Mouse (Mus musculus): ENCODE results near the gene 4932438H23Rik.
"Not testable (repeated sequence)": the region's sequence is repeated elsewhere in the genome, so short reads cannot be mapped to it uniquely, and the experiment has no call there.

4932438H23Rik gene

DNA sequence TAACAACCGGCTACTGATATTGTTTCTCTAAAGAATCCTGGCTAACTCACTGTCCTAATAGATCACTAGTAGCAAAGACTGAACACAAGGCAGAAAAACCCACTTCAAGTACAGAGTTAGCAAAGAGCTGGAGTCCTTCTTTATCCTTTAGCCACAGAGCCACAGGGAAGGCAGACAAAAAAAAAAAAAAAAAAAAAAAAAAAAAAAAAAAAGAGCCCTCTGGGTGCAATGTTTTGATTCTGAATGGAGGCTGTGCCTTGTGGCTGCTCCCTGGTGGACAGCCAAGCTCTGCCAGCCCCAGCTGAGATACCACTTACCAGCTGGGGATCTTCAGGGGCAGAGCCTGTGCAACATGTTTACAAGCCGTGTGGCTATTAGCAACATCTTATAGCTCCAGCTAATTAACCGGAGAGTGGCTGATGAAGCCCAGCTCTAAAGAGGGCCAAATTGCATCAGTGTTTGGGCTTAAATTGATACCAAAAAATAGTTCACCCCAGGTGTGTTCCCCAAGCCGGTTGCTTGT lies 2.1 kb upstream of the 4932438H23Rik start:
- Histone ChIP-seq H3K9me3 (ENCODE audit: low read length) (peaks cover 33% of the 10 kb centered on the region), H3K36me3 (ENCODE audit: insufficient read depth, low read length) (no peaks in the 10 kb centered on the region), H3K4me1 (replicated peaks; ENCODE audit: low read depth, low read length) (no peaks in the 10 kb centered on the region), H3K4me3 (replicated peaks; ENCODE audit: low read length) (no peak overlapping the region), H3K27me3 (ENCODE audit: insufficient read depth, low read length) (no peaks in the 10 kb centered on the region)
- TF ChIP-seq POU5F1 (IDR thresholded peaks at IDR 0.05; ENCODE audit: borderline replicate concordance, low read length) (no peak), NANOG (IDR thresholded peaks at IDR 0.05; ENCODE audit: borderline replicate concordance, low read length) (no peak), CTCF (conservative IDR thresholded peaks at IDR 0.05; ENCODE audit: low read length) (no peak)

DNA sequence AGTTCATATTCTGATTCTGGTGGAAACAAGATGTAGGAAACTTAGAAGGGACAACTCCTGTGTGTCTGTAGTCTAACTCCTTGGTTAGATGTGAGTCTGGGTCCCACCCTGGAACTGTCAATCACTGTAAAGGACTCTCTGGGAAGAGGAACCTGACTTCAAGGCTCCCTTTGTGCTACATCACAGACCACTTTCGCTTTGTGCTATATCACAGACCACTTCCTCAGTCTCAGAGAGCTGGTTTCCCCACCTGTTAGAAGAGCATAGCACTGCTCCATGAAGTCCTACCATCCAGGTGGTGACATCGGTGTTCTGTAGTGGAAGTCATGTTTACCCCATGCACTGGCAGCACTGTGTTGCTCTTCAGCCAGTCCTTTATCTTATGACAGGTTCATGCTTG lies 1.1 kb upstream of the 4932438H23Rik start:
- no peaks in the 10 kb centered on the region for H3K27me3 ChIP-seq (ENCODE audit: insufficient read depth, low read length)
- no peaks in the 10 kb centered on the region for H3K36me3 ChIP-seq (ENCODE audit: insufficient read depth, low read length)
- TF ChIP-seq POU5F1 (IDR thresholded peaks at IDR 0.05; ENCODE audit: borderline replicate concordance, low read length) (no peak), CTCF (conservative IDR thresholded peaks at IDR 0.05; ENCODE audit: low read length) (no peak), NANOG (IDR thresholded peaks at IDR 0.05; ENCODE audit: borderline replicate concordance, low read length) (no peak)
- H3K9me3 ChIP-seq (ENCODE audit: low read length), result peaks cover 44% of the 10 kb centered on the region
- H3K4me3 ChIP-seq (replicated peaks; ENCODE audit: low read length), result no peak overlapping the region
- H3K4me1 ChIP-seq (replicated peaks; ENCODE audit: low read depth, low read length), result no peaks in the 10 kb centered on the region

DNA sequence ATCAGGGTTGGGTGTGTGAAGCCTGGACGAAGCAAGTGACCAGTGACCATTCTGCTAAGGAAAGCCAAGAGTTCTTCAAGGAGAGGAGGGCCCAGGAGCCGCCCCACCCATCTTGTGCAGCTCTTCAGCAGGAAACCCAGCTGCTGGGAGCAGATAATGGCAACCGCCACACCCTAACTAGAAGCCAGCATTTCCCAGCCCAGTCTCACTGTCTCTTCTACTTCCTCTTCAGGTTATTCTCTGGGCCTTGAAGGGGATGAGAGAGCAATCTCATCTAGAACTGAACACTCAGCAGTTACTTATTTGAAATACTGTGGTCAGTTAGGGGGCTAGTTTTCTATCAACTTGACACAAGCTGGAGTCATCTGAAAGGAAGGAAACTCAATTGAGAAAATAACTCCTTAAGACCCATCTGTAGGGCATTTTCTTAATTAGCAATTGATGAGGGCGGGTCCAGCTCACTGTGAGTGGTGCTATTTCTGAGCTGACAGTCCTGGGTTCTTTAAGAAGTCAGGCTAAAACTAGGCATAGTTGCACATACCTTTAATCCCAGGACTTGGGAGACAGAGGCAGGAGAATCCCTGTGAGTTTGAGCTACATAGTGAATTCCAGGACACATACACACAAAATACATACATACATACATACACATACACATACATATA lies 8.1 kb downstream of the 4932438H23Rik start:
- no peak overlapping the region for H3K4me3 ChIP-seq (replicated peaks; ENCODE audit: low read length)
- peaks cover 55% of the 10 kb centered on the region for H3K9me3 ChIP-seq (ENCODE audit: low read length)
- H3K27me3 ChIP-seq (ENCODE audit: insufficient read depth, low read length), result no peaks in the 10 kb centered on the region
- TF ChIP-seq POU5F1 (IDR thresholded peaks at IDR 0.05; ENCODE audit: borderline replicate concordance, low read length) (no peak), NANOG (IDR thresholded peaks at IDR 0.05; ENCODE audit: borderline replicate concordance, low read length) (no peak), CTCF (conservative IDR thresholded peaks at IDR 0.05; ENCODE audit: low read length) (no peak)
- no peaks in the 10 kb centered on the region for H3K36me3 ChIP-seq (ENCODE audit: insufficient read depth, low read length)
- H3K4me1 ChIP-seq (replicated peaks; ENCODE audit: low read depth, low read length), result no peaks in the 10 kb centered on the region

DNA sequence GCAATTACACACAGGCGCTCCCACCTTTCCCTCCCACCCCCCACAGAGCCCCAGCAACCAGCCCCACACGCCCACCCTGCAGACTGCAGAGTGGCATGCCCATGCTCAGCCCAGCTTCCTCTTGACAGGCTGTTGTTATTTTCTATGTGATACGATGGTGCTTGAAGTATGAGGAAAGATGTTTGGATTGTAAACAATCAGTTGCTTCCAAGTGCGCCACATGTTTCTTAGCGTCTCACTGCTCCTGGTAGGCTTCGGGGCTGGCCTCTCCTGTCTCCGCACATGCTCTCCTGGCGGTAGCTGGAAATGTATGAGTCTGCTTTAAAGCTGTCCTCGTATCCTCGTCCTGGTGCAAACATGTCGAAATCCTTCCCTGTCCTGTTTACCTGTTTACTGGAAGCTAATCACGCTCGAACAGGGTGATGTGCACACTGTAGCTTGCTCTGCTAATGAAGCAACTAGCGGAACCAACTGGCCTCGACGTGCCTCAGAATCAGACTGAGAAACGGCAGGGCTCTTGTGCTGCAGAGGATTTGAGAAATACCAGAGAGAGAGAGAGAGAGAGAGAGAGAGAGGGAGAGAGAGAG lies 9.6 kb downstream of the 4932438H23Rik start:
- H3K36me3 ChIP-seq (ENCODE audit: insufficient read depth, low read length), result no peaks in the 10 kb centered on the region
- no peak for TF ChIP-seq NANOG (IDR thresholded peaks at IDR 0.05; ENCODE audit: borderline replicate concordance, low read length)
- no peak for TF ChIP-seq POU5F1 (IDR thresholded peaks at IDR 0.05; ENCODE audit: borderline replicate concordance, low read length)
- no peak for TF ChIP-seq CTCF (conservative IDR thresholded peaks at IDR 0.05; ENCODE audit: low read length)
- no peaks in the 10 kb centered on the region for H3K4me1 ChIP-seq (replicated peaks; ENCODE audit: low read depth, low read length)
- H3K27me3 ChIP-seq (ENCODE audit: insufficient read depth, low read length), result no peaks in the 10 kb centered on the region
- H3K4me3 ChIP-seq (replicated peaks; ENCODE audit: low read length), result no peak overlapping the region
- H3K9me3 ChIP-seq (ENCODE audit: low read length), result peaks cover 40% of the 10 kb centered on the region

DNA sequence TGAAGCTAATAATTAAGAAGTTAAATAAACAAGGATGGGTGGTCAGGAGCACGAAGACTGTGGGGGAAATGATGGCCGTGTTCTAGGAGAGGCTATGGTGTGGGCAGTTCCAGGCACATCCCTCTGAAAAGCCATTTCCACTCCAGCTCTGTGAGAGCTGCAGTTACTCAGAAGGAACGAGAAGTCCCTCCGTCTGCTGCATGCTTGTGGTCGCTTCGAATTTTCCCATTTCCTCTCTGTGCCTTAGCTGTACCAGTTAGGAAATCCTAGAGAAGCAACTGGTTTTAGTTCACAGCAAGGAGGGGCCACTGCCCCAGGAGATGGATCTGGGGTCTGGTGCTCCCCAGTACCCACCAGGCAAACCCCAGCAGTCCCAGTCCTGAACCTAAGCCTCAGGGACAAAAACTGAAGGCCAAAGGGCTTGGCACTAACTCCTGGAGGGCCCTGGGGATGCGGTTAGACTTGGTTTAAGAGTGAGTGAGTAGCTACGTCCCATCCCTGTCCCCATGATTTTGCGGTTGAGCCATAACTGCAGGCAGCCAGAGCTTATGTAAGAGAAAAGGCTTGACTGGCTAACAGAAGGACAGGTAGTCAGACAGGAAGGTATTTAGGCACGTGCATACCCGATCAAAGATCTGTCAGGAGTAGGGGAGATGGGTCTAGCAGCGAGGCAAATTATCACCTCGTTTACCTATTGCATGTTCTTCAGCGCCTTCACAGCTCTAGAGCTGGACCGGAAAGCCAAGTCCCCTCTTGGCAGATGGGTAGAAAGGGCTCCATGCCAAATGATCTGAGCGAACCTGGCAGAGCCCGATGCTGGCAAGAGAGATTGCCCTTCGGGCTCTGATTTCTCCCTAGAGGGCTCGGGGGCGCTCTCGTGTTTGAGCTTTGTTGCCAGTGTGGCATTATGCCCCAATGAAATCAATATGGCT lies 10.3 kb downstream of the 4932438H23Rik start:
- H3K27me3 ChIP-seq (ENCODE audit: insufficient read depth, low read length), result no peaks in the 10 kb centered on the region
- H3K4me3 ChIP-seq (replicated peaks; ENCODE audit: low read length), result no peak overlapping the region
- TF ChIP-seq CTCF (conservative IDR thresholded peaks at IDR 0.05; ENCODE audit: low read length), result no peak
- no peak for TF ChIP-seq NANOG (IDR thresholded peaks at IDR 0.05; ENCODE audit: borderline replicate concordance, low read length)
- H3K36me3 ChIP-seq (ENCODE audit: insufficient read depth, low read length), result no peaks in the 10 kb centered on the region
- no peaks in the 10 kb centered on the region for H3K4me1 ChIP-seq (replicated peaks; ENCODE audit: low read depth, low read length)
- H3K9me3 ChIP-seq (ENCODE audit: low read length), result peaks cover 33% of the 10 kb centered on the region

DNA sequence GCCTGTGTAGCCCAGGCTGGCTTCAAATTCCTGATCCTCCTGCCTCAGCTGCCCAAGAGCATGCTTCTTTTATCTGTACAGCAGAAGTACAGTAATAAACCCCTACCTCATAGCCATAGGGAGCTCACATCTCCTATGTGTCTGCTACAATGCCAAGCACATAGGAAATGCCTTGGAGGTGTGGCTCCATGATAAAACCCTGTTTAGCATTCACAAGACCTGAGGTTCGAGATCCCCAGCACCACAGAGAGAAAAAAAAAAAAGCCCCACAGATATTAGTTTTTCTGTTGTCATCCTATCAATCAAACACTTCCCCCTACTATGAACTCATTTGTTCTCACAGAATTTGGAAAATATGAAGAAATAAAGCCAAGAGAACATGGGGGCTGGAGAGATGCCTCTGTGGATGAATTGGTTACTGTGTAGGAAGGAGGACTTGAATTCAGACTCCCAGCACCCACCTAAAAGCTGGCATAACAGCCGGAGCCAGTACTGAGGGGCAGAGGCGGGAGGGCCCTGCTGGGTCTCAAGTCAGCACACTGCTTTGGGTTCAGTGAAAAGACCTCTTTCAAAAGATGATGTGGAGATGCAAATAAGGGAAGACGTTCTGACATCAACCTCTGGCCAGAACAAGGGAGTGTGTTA lies 11.8 kb downstream of the 4932438H23Rik start:
- Histone ChIP-seq H3K4me3 (replicated peaks; ENCODE audit: low read length) (no peak overlapping the region), H3K9me3 (ENCODE audit: low read length) (peaks cover 32% of the 10 kb centered on the region), H3K36me3 (ENCODE audit: insufficient read depth, low read length) (no peaks in the 10 kb centered on the region), H3K27me3 (ENCODE audit: insufficient read depth, low read length) (no peaks in the 10 kb centered on the region), H3K4me1 (replicated peaks; ENCODE audit: low read depth, low read length) (no peaks in the 10 kb centered on the region)
- no peak for TF ChIP-seq POU5F1 (IDR thresholded peaks at IDR 0.05; ENCODE audit: borderline replicate concordance, low read length)
- TF ChIP-seq NANOG (IDR thresholded peaks at IDR 0.05; ENCODE audit: borderline replicate concordance, low read length), result no peak
- no peak for TF ChIP-seq CTCF (conservative IDR thresholded peaks at IDR 0.05; ENCODE audit: low read length)

DNA sequence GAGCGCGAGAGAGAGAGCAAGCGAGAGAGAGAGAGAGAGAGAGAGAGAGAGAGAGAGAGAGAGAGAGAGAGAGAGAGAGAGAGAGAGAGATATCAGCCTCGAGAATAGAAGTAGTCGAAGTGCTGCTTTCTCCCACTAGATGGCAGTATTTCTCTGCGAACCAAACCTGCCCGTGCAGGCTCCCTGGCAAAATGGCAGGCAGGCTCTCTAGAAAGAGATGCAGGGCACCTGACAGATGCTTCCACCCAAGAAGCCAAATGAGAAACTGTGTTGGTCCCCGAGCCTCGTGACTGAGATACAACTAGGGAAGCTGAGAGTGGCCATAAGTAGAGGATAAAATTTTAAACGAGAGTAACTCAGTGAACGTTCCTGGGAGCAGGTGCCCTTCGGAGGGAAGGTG lies 13.4 kb downstream of the 4932438H23Rik start:
- Histone ChIP-seq H3K9me3 (ENCODE audit: low read length) (peaks cover 27% of the 10 kb centered on the region), H3K27me3 (ENCODE audit: insufficient read depth, low read length) (no peaks in the 10 kb centered on the region), H3K36me3 (ENCODE audit: insufficient read depth, low read length) (no peaks in the 10 kb centered on the region), H3K4me1 (replicated peaks; ENCODE audit: low read depth, low read length) (no peaks in the 10 kb centered on the region), H3K4me3 (replicated peaks; ENCODE audit: low read length) (no peak overlapping the region)
- TF ChIP-seq CTCF (conservative IDR thresholded peaks at IDR 0.05; ENCODE audit: low read length) (peak; percentile 46), NANOG (IDR thresholded peaks at IDR 0.05; ENCODE audit: borderline replicate concordance, low read length) (no peak)

DNA sequence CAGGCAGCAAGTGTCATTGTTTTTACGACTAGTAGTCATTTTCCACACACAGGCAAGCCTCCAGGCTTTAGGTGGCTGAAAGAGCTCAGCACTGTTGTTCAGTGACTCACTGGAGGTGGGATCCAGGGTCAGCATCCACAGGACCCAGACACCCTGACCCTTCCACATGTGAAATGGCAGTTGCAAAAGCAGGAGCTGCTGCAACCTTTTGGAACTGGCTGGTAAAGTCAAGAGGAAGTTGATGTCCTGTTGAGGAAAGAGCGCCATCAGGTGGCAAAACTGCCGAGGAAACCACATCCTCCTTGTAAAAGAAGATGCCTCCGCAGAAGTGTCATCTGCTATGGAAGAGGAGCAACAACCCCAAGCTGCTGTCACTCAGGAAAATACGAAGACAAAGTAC lies 18.7 kb downstream of the 4932438H23Rik start:
- Histone ChIP-seq H3K9me3 (ENCODE audit: low read length) (peaks cover 16% of the 10 kb centered on the region), H3K36me3 (ENCODE audit: insufficient read depth, low read length) (no peaks in the 10 kb centered on the region), H3K27me3 (ENCODE audit: insufficient read depth, low read length) (no peaks in the 10 kb centered on the region), H3K4me3 (replicated peaks; ENCODE audit: low read length) (no peak overlapping the region), H3K4me1 (replicated peaks; ENCODE audit: low read depth, low read length) (peaks cover 20% of the 10 kb centered on the region)
- TF ChIP-seq POU5F1 (IDR thresholded peaks at IDR 0.05; ENCODE audit: borderline replicate concordance, low read length) (no peak), CTCF (conservative IDR thresholded peaks at IDR 0.05; ENCODE audit: low read length) (peak; percentile 22)

DNA sequence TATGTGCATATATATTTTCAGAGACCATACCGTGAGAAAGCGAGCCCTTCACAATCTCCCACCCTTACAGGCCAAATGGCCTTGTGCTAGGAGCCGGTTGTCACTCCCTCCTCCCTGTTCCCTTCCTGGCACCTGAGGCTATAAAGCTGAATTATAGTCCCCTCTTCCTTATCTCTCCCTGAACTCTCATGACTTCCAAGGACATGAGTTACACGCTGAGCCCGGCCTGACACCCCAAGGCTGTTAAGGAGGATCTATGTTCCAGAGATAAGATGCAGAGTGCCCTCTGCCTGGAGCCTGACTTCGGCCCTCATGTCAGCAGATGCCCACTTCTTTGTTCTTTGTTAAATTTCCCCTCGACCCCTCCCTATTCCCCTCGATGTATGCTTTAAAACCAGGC lies 19.5 kb downstream of the 4932438H23Rik start:
- not testable (repeated sequence) for H3K4me3 ChIP-seq (replicated peaks; ENCODE audit: low read length); H3K36me3 ChIP-seq (ENCODE audit: insufficient read depth, low read length); H3K27me3 ChIP-seq (ENCODE audit: insufficient read depth, low read length)
- H3K9me3 ChIP-seq (ENCODE audit: low read length), result peaks cover 16% of the 10 kb centered on the region
- peaks cover 25% of the 10 kb centered on the region for H3K4me1 ChIP-seq (replicated peaks; ENCODE audit: low read depth, low read length)

Measured in E14TG2a.4 (cell line).